Mouse (Mus musculus) cortical plate, adult 2 months (tissue): ENCODE measurements around the gene Opa1. TPM values are rescaled to one million over a fixed set of nuclear protein-coding genes. Genes with fewer than 3 reads are reported as not detected.

Source experiments
- H3K27ac ChIP-seq: fragments of 200-500 bp; 2 replicates; pipeline ENCODE4 v1.5.1; 2012; ENCODE audit warnings: low read length, control low read depth, inconsistent platforms; ENCODE audit not compliant: insufficient read depth
- H3K4me1 ChIP-seq: fragments of 200-500 bp; 2 replicates; pipeline ENCODE4 v1.6.1; 2011; ENCODE audit warnings: low read length; ENCODE audit not compliant: control insufficient read depth, insufficient read depth
- H3K4me3 ChIP-seq: fragments of 200-500 bp; 2 replicates; pipeline ENCODE4 v1.5.1; 2011; ENCODE audit warnings: mild to moderate bottlenecking, low read length, control low read depth; ENCODE audit not compliant: insufficient read depth
- CTCF ChIP-seq: fragments of 200-500 bp; IDR thresholded peaks from 2 replicates; pipeline ENCODE4 v1.5.1; 2011; ENCODE audit warnings: mild to moderate bottlenecking, control low read depth, low read length; ENCODE audit not compliant: insufficient read depth; ENCODE audit errors: extremely low read depth
- POLR2A ChIP-seq: fragments of 200-500 bp; IDR thresholded peaks from 2 replicates; pipeline ENCODE4 v1.6.1; 2011; ENCODE audit warnings: mild to moderate bottlenecking, low read length, control low read depth; ENCODE audit not compliant: insufficient read depth; ENCODE audit errors: extremely low read depth
- polyA plus RNA-seq: library from polyadenylated mRNA; depleted of rRNA; stranded (reverse); fragments of >200 nt; gene quantifications from 2 replicates; pipeline ENCODE4 v1.2.3, GENCODE M21; 2012

Gene Opa1
- polyA plus RNA-seq, 1 experiment: 52.2 TPM

DNA sequence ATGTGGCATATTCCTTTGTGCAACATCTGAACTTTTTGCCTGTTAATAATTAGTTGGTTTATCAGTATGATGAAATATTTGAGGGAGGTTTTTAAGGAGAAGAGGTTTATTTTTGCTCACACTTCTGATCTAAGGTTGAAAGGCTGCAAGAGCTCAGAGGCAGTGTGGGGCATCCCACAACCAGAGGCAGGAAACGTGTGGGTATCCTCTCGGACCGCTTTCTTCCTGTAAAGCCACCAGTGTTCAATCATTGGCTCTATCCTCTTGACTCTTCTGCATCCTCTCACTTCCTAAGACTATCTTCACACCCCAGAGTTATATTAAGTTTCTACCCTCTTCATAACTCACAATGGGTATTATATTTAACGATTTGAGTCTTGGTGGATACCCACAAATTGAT, 5.1 kb upstream of the Opa1 start:
- H3K4me1 ChIP-seq: no peaks in the 10 kb centered on the region
- no peak overlapping the region for H3K27ac ChIP-seq
- no peak overlapping the region for H3K4me3 ChIP-seq
- no peak for TF ChIP-seq CTCF
- TF ChIP-seq POLR2A: no peak

DNA sequence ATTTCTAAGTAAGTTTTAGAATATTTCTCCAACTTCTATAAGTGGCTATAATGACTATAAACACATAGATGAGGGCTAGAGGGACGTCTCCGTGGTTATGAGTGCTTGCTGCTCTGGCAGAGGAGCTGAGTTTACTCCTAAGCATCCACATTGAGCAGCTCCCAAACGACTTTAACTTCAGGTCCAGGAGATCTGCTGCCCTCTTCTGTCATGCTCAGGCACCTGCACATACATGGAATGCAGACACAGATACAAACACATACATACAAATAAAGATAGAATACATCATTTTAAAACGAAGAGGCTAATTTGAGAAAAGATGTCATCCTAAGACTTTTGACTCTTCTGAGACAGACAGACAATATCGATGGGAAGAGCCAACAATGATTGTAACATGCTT, 3.5 kb upstream of the Opa1 start:
- Histone ChIP-seq H3K4me1 (no peaks in the 10 kb centered on the region; the same call in 1 of the 2 replicates), H3K27ac (no peak overlapping the region), H3K4me3 (no peak overlapping the region)
- TF ChIP-seq POLR2A (no peak), CTCF (peak; percentile 78)

GRCm38 (mm10) chr16:29579787-29580176, 648 bp downstream of the Opa1 start:
- TF ChIP-seq POLR2A: no peak
- no peak for TF ChIP-seq CTCF
- Histone ChIP-seq H3K27ac (no peak overlapping the region), H3K4me1 (no peaks in the 10 kb centered on the region; the same call in 1 of the 2 replicates), H3K4me3 (peak overlapping the region; percentile 80)

GRCm38 (mm10) chr16:29592171-29592570, 13.0 kb downstream of the Opa1 start:
- peaks cover 2% of the 10 kb centered on the region; the same call in 1 of the 2 replicates for H3K4me1 ChIP-seq
- H3K4me3 ChIP-seq: no peak overlapping the region
- TF ChIP-seq POLR2A: no peak
- TF ChIP-seq CTCF: no peak
- no peak overlapping the region for H3K27ac ChIP-seq

- no peak for TF ChIP-seq POLR2A
- TF ChIP-seq CTCF: no peak
- no peak overlapping the region for H3K27ac ChIP-seq
- H3K4me1 ChIP-seq: no peaks in the 10 kb centered on the region
- no peak overlapping the region for H3K4me3 ChIP-seq
These were observed 18.0 kb downstream of the Opa1 start for GRCm38 (mm10) chr16:29597122-29597521.

DNA sequence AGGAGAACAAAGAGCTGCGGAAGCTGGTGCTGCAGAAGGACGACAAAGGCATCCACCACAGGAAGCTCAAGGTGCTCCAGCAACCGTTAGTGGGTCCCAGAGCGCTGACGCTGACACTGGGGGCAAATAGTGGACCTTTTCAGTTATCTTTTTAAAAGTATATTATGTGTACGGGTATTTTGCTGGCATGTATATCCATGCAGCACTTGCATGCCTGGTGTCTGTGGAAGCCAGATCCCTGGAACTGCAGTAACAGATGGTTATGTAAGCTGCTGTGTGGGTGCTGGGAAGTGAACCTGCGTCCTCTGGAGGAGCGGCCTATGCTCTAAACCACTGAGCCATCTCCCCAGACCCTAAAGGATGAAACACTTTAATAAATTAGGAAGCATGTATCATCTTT, 26.4 kb downstream of the Opa1 start:
- no peak overlapping the region for H3K27ac ChIP-seq
- no peak overlapping the region for H3K4me3 ChIP-seq
- H3K4me1 ChIP-seq: no peaks in the 10 kb centered on the region
- TF ChIP-seq CTCF: no peak
- no peak for TF ChIP-seq POLR2A

- Histone ChIP-seq H3K4me1 (no peaks in the 10 kb centered on the region), H3K27ac (no peak overlapping the region), H3K4me3 (no peak overlapping the region)
- TF ChIP-seq CTCF (no peak), POLR2A (no peak)
These were observed 28.0 kb downstream of the Opa1 start for GRCm38 (mm10) chr16:29607131-29607530.

- no peak overlapping the region for H3K27ac ChIP-seq
- H3K4me3 ChIP-seq: no peak overlapping the region
- TF ChIP-seq CTCF (no peak), POLR2A (no peak)
- no peaks in the 10 kb centered on the region for H3K4me1 ChIP-seq
These were observed 35.6 kb downstream of the Opa1 start for GRCm38 (mm10) chr16:29614762-29615161.

GRCm38 (mm10) chr16:29629053-29629452, 49.9 kb downstream of the Opa1 start:
- H3K4me3 ChIP-seq: no peak overlapping the region
- TF ChIP-seq POLR2A (no peak), CTCF (no peak)
- no peaks in the 10 kb centered on the region for H3K4me1 ChIP-seq
- H3K27ac ChIP-seq: no peak overlapping the region

GRCm38 (mm10) chr16:29635780-29636179, 56.6 kb downstream of the Opa1 start:
- Histone ChIP-seq H3K4me3 (no peak overlapping the region), H3K27ac (no peak overlapping the region), H3K4me1 (no peaks in the 10 kb centered on the region)
- no peak for TF ChIP-seq CTCF
- TF ChIP-seq POLR2A: no peak

DNA sequence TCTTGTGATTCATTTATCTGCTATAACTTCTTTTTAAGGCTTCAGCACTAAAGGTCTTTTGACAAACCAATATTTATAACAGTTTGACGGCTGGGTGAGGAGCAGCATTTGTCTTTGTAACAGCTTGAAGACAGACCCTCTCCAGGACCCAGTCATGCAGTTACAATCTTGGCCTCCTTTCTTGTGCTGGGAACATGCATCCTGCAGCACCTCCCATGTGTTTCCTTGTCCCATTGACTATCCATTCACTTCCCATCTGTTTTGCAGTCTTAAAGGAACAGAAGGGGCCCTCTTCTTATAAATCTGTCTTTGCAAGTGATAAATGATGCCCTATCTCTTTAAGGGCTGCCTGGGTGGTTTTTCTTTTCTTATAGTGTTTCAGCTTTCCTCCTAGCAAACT, 63.2 kb downstream of the Opa1 start:
- H3K27ac ChIP-seq: no peak overlapping the region
- TF ChIP-seq CTCF: no peak
- TF ChIP-seq POLR2A: no peak
- no peaks in the 10 kb centered on the region for H3K4me1 ChIP-seq
- H3K4me3 ChIP-seq: no peak overlapping the region
